Comparison of ENCODE assay signal across 8 mouse cellular contexts in the genomic region with DNA sequence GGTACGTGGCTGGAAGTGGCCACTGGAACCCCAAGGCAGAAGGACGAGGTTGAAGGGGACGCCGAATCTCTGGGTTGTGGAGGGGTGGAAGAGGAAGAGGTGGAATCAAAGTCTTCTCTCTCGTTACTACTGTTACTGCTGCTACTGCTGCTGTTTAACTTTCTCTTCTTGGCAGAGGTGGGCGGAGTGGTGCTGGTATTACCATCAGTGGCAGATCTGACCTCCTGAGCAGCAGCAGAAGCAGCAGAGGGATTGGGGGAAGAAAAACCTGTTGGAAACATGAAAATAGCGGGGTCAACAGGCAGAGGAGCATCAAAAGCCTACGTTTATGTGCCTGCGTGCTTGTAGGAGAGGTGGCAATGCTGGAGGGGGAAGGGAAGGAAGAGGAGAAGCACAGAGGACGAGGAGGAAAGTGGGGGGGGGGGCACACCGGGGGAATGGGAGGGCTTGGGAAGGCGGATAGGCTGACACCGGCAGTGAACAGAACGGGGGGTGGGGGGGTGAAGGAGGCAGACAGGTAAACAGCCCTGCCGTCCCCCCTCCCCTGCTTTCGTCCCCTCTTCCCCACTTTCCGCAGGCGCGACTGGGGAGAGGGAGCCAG. TPM values are rescaled to one million over a fixed set of nuclear protein-coding genes. Genes with fewer than 3 reads are reported as not detected.
A peak's percentile ranks its signal among the peaks of the same experiment; 100 is the strongest.
DNase-seq lines count a peak whose midpoint lies in the region; ATAC-seq and TF ChIP-seq lines count a peak whose summit lies in the region.

No protein-coding gene starts in this region.

- peak overlapping the region; percentile 54 for H3K4me3 ChIP-seq in embryonic facial prominence, embryonic 12.5 days
- H3K4me3 ChIP-seq in heart, embryonic 13.5 days, result peak overlapping the region; percentile 62
- peak overlapping the region; percentile 46 for H3K4me3 ChIP-seq in kidney, postnatal 0 days (replicated peaks; ENCODE audit: low read depth, low read length)
- H3K4me3 ChIP-seq in liver, embryonic 13.5 days (replicated peaks), result peak overlapping the region; percentile 72

- TF ChIP-seq CTCF in kidney, postnatal 0 days (IDR thresholded peaks at IDR 0.05; ENCODE audit: low read depth), result no peak

- peak overlapping the region; percentile 57 for H3K4me2 ChIP-seq in embryonic facial prominence, embryonic 12.5 days (replicated peaks)
- peak overlapping the region; percentile 75 for H3K4me2 ChIP-seq in heart, embryonic 13.5 days
- H3K4me2 ChIP-seq in kidney, postnatal 0 days (ENCODE audit: low read length), result peak overlapping the region; percentile 62
- H3K4me2 ChIP-seq in liver, embryonic 13.5 days, result peak overlapping the region; percentile 75

- H3K27me3 ChIP-seq in embryonic facial prominence, embryonic 12.5 days, result no peaks in the 10 kb centered on the region
- H3K27me3 ChIP-seq in heart, embryonic 13.5 days (replicated peaks), result no peaks in the 10 kb centered on the region
- H3K27me3 ChIP-seq in kidney, postnatal 0 days (ENCODE audit: insufficient read depth, low read length), result no peaks in the 10 kb centered on the region
- H3K27me3 ChIP-seq in liver, embryonic 13.5 days, result no peaks in the 10 kb centered on the region

- H3K36me3 ChIP-seq in embryonic facial prominence, embryonic 12.5 days, result no peaks in the 10 kb centered on the region
- H3K36me3 ChIP-seq in heart, embryonic 13.5 days, result peaks cover 23% of the 10 kb centered on the region
- no peaks in the 10 kb centered on the region for H3K36me3 ChIP-seq in kidney, postnatal 0 days (ENCODE audit: insufficient read depth, low read length)
- H3K36me3 ChIP-seq in liver, embryonic 13.5 days, result peaks cover 18% of the 10 kb centered on the region

- peak overlapping the region; percentile 52 for H3K9ac ChIP-seq in embryonic facial prominence, embryonic 12.5 days
- H3K9ac ChIP-seq in heart, embryonic 13.5 days, result peak overlapping the region; percentile 85
- H3K9ac ChIP-seq in kidney, postnatal 0 days (ENCODE audit: low read depth, low read length), result peak overlapping the region; percentile 70
- peak overlapping the region; percentile 79 for H3K9ac ChIP-seq in liver, embryonic 13.5 days

- H3K4me1 ChIP-seq in embryonic facial prominence, embryonic 12.5 days, result no peaks in the 10 kb centered on the region
- peaks cover 6% of the 10 kb centered on the region for H3K4me1 ChIP-seq in heart, embryonic 13.5 days
- H3K4me1 ChIP-seq in kidney, postnatal 0 days (replicated peaks; ENCODE audit: insufficient read depth, low read length), result no peaks in the 10 kb centered on the region
- peaks cover 12% of the 10 kb centered on the region for H3K4me1 ChIP-seq in liver, embryonic 13.5 days (replicated peaks)

- H3K9me3 ChIP-seq in embryonic facial prominence, embryonic 12.5 days, result no peaks in the 10 kb centered on the region
- H3K9me3 ChIP-seq in heart, embryonic 13.5 days, result no peaks in the 10 kb centered on the region
- H3K9me3 ChIP-seq in kidney, postnatal 0 days (replicated peaks; ENCODE audit: low read length), result no peaks in the 10 kb centered on the region
- no peaks in the 10 kb centered on the region for H3K9me3 ChIP-seq in liver, embryonic 13.5 days (replicated peaks)

- peak overlapping the region; percentile 95 for H3K27ac ChIP-seq in embryonic facial prominence, embryonic 12.5 days
- peak overlapping the region; percentile 96 for H3K27ac ChIP-seq in heart, embryonic 13.5 days (replicated peaks)
- H3K27ac ChIP-seq in kidney, postnatal 0 days, result peak overlapping the region; percentile 94
- peak overlapping the region; percentile 88 for H3K27ac ChIP-seq in liver, embryonic 13.5 days

- peak; percentile 33 for DNase-seq in right cerebral cortex, adult 18-20 months
- no peak for DNase-seq in right cerebral cortex, postnatal 4 days
- DNase-seq in kidney, postnatal 0 days (ENCODE audit: low spot score), result no peak
- peak; percentile 2 for DNase-seq in liver, embryonic 13.5 days
- peak; percentile 16 to 20 for DNase-seq in natural killer cell, adult 2 months (ENCODE audit: low spot score in 2 of 2)
- DNase-seq in thymus, postnatal 25 days, result peak; percentile 22

- WGBS in embryonic facial prominence, embryonic 12.5 days, result 11% methylated on average over 12 of the region's 19 CpGs
- WGBS in heart, embryonic 13.5 days, result 9% methylated on average over 10 of the region's 19 CpGs
- WGBS in kidney, postnatal 0 days, result 27% methylated on average over 13 of the region's 19 CpGs
- WGBS in liver, embryonic 13.5 days (ENCODE audit: insufficient replicate concordance), result 13% methylated on average over 11 of the region's 19 CpGs

- ATAC-seq in embryonic facial prominence, embryonic 12.5 days (ENCODE audit: insufficient number of reproducible peaks, insufficient read depth, low FRiP score, low TSS enrichment), result no peak
- ATAC-seq in heart, embryonic 13.5 days (ENCODE audit: extremely low read depth, insufficient number of reproducible peaks, low FRiP score, low TSS enrichment), result no peak
- ATAC-seq in kidney, postnatal 0 days (replicated peaks; ENCODE audit: low FRiP score, low read depth), result no peak
- ATAC-seq in liver, embryonic 13.5 days (ENCODE audit: low read depth), result no peak

RNA-seq across cellular contexts. Expression of a gene that starts 12.0 kb away (rescaled TPM):
- 46.9 and 48.8 TPM in 2 replicates for polyA plus RNA-seq in embryonic facial prominence, embryonic 12.5 days (2016; fragmentation: Nextera tagmentation; extraction: Ambion mirVana)
- polyA plus RNA-seq in heart, embryonic 13.5 days (2015; fragmentation: Nextera tagmentation; extraction: Ambion mirVana), result 17.7 and 19.3 TPM in 2 replicates
- 25.3 and 25.5 TPM in 2 replicates for polyA plus RNA-seq in kidney, postnatal 0 days (2015; fragmentation: Nextera tagmentation; extraction: Ambion mirVana)
- 12.8 and 17.6 TPM in 2 replicates for polyA plus RNA-seq in liver, embryonic 13.5 days (2015; fragmentation: Nextera tagmentation; extraction: Ambion mirVana)

RNA-seq across cellular contexts. Expression of a gene that starts 36.3 kb away (rescaled TPM):
- 94.7 and 94.9 TPM in 2 replicates for polyA plus RNA-seq in embryonic facial prominence, embryonic 12.5 days (2016; fragmentation: Nextera tagmentation; extraction: Ambion mirVana)
- polyA plus RNA-seq in heart, embryonic 13.5 days (2015; fragmentation: Nextera tagmentation; extraction: Ambion mirVana), result 51.4 and 56.1 TPM in 2 replicates
- polyA plus RNA-seq in kidney, postnatal 0 days (2015; fragmentation: Nextera tagmentation; extraction: Ambion mirVana), result 92.6 and 97.2 TPM in 2 replicates
- 55.1 and 62.8 TPM in 2 replicates for polyA plus RNA-seq in liver, embryonic 13.5 days (2015; fragmentation: Nextera tagmentation; extraction: Ambion mirVana)

Comparison
In these comparisons a context has a peak if more than half of its experiments do, and no peak if none do; other contexts are left out.
1. DNase-seq: peak in right cerebral cortex, adult 18-20 months (single experiment), liver, embryonic 13.5 days (single experiment), natural killer cell, adult 2 months (2 of 2) and thymus, postnatal 25 days (single experiment); none in right cerebral cortex, postnatal 4 days (single experiment) and kidney, postnatal 0 days (single experiment).
2. Peak in every context shown above with its lines, with median percentiles within 50 percentile points of each other: H3K27ac ChIP-seq, H3K4me2 ChIP-seq, H3K4me3 ChIP-seq and H3K9ac ChIP-seq.